Mouse (Mus musculus): ENCODE measurements around the gene Vinac1.

GRCm38 (mm10) chr2:129065437-129066282 is 17.7 kb upstream of the Vinac1 start, which contains the start of gene Ttl:
- peak; percentile 81 for TF ChIP-seq POLR2A (IDR thresholded peaks at IDR 0.05; ENCODE audit: borderline replicate concordance, insufficient read depth, low read length)
- TF ChIP-seq CTCF (IDR thresholded peaks at IDR 0.05; ENCODE audit: borderline replicate concordance, insufficient read depth, low read depth, low read length): no peak

All from cerebellum, adult 2 months (tissue).